Mouse (Mus musculus) mesoderm, embryonic 11.5 days (tissue): ENCODE measurements at regions not wholly inside any gene's neighbourhood (a gene's known extent, or its start where the extent isn't known, plus 50 kb on each side); places are given as distances from the start of the nearest gene placed in this dataset.

Source experiments
- DNase-seq: peaks from one replicate; pipeline ENCODE4 v3.0.0-alpha.2; 2012; ENCODE audit warnings: low read depth, low spot score

GRCm38 (mm10) chr6:78599751-78600150, 131.1 kb upstream of the Reg3g start:
- DNase-seq, result no peak

GRCm38 (mm10) chr6:78570000-78570597, 101.4 kb upstream of the Reg3g start:
- DNase-seq, result no peak

DNA sequence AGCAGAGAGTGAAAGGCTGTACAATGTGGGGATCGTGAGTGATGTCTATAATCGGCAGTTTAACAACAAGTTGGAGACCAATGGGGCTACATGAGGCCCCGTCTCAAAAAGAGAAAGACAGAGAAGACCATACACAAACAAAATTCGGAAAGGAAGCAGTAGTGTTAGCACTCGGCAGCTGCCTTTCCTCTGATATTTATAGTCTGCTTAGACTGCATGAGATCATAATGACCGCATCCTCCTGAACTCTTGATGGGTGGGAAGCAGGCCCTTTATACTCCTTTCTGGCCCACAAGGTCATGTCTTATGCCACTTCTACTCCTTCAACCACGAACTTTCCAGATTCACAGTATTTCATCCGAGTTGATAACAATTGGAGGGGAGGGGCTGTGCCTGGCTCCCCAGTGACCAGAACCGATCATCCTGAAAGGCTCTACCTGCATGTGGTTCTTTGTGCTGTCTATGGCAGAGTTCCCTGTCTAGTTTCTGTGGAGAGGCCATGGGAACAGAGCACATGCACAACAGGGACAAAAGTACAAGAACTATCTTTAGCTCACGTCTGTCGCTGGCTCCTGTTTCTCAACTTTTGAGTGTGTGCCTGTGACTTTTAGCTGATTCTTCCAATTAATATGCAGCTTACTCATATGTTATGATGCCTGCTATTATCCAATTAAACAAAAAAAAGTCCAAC, 84.5 kb upstream of the Reg3g start:
- DNase-seq, result peak; percentile 31

GRCm38 (mm10) chr6:78552353-78552698, 83.7 kb upstream of the Reg3g start:
- peak; percentile 14 for DNase-seq

GRCm38 (mm10) chr6:78551666-78552352, 83.1 kb upstream of the Reg3g start:
- peak; percentile 39 for DNase-seq

GRCm38 (mm10) chr6:78548476-78548875, 79.8 kb upstream of the Reg3g start:
- no peak for DNase-seq

- DNase-seq, result no peak
These were observed 79.0 kb upstream of the Reg3g start for GRCm38 (mm10) chr6:78547721-78548120.

DNA sequence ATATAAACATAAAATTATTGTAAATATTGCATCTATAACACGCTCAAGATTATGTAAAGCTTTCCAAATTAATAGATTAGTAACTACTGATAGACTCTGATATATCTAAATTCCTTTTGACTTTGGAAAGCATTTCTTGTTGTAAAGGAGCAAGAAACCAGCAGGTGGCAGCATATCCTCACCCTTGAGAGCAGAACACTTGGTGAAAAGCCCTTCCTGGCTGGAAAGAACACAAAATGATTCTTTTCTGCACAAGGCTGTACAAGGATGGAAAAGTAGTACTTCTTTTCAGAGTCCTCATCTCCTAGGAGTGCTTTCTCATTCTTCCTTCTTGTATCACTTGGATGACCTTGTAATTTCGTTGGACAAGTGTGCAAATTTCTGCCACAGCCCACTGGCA, 75.6 kb upstream of the Reg3g start:
- peak; percentile 75 for DNase-seq

- DNase-seq, result no peak
These were observed 68.8 kb upstream of the Reg3g start for GRCm38 (mm10) chr6:78537476-78537875.

- no peak for DNase-seq
These were observed 58.5 kb upstream of the Reg3g start for GRCm38 (mm10) chr6:78526986-78527762.
